Mouse (Mus musculus) heart, adult 18-20 months (tissue): ENCODE data around the gene Unc93b1. TPM values are rescaled to one million over a fixed set of nuclear protein-coding genes. Genes with fewer than 3 reads are reported as not detected.

ENCODE experiments used
- DNase-seq, 2 experiments: peaks; one replicate each; pipeline ENCODE4 v3.0.0; 2021 to 2022; ENCODE audit warnings: mixed read lengths in 1 of 2
- total RNA-seq, 2 experiments: library from RNA; stranded (reverse); gene quantifications; 2 replicates each; pipeline ENCODE4 v1.2.3; 2021

The Unc93b1 gene
- total RNA-seq, 2 experiments from 2014 or later: 17.7 to 23.9 TPM

DNA sequence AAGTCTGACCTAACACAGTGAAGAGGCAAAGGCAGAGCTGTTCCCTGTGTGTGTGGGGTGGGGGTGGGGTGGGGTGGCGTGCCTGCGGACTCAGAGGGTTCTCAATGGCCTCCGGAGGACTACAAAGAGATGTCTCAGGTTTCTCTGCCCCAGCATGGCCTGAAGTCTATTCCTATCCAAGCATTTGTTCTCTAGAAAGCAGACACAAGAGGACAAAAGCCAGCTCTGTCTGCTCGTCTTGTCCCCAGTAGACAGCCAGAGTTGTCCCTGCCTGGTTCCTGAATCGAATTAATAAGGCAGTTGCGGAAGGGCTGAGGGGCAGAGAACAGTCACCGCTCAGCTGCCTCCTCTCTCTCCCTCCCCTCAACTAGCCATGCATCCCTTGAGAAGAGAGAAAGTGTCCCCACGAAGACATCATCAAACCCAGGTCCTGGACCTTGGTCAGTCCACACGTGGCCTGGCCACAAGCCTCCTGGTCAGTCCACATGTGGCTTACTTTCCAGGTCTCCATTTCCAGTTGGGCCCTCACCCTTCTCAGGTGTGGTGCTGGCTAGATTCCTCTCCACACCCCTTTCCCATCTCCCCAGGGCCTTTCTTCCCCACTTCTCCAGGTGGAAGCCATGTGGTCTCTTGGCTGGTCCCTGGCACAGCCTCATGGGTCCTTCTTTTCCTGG lies 48.7 kb downstream of the Unc93b1 start:
- DNase-seq: no peak

DNA sequence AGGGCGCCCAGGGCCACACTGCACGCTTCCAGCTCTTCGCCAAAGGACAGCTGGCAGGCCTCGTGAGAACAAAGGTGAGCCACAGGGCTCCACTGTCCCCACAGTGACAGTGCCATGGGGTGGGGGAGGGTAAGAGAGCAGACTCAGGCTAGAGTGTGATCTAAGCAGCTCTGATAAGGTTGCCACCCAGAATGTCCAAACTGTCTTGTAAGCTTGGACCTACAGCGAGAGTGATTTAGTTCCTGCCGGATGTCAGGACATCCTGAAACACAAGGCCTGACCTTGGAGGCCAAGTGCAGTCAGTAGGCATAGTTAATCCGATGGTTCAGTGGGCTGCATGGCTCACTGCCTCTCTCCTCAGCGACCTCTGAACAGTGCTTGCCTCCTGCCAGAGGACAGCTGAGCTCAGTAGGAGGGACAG lies 50.3 kb downstream of the Unc93b1 start:
- DNase-seq: peak; percentile 74 to 75

DNA sequence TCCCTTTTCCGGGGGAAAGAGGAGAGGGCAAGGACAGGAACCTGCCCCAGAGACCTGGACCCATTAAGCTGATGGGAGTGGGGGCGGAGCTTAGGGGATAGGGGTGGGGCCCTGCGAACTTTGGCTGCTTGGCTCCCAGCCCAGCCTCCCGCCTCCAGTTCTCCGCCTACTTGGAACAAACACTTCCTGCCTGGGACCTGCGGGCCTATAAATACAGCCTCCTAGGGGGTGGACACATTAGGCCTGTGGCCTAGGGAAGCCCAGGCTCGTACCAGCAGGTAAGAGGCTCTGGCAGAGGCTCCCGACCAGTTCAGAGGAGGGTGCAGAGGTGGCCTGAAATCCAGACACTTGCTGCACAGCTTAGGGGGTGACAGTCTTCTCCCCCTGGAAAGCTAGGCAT lies 51.3 kb downstream of the Unc93b1 start, which contains the start of gene Acy3:
Gene Acy3, plus strand, starts transcription at position 237 of the 400 bp plus-strand sequence.
- DNase-seq: peak; percentile 90 to 93

DNA sequence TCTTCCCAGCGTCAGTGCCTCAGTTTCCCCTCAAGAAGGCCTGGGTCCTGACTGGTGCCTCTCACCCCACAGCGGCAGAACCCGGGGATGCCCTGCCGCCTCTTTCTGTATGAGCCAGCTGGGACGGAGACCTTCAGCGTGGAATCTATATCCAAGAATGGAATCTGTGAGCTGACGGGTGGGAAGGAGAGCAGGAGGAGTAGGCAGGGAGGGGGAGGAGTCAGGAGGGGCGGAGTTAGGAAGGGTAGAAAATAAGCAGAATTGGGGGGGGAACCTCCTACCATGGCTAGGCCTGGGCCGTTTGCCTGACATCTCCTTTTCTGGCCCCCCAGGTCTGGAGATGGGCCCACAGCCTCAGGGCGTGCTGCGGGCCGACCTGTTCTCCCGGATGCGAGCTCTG lies 53.1 kb downstream of the Unc93b1 start:
- DNase-seq: no peak

DNA sequence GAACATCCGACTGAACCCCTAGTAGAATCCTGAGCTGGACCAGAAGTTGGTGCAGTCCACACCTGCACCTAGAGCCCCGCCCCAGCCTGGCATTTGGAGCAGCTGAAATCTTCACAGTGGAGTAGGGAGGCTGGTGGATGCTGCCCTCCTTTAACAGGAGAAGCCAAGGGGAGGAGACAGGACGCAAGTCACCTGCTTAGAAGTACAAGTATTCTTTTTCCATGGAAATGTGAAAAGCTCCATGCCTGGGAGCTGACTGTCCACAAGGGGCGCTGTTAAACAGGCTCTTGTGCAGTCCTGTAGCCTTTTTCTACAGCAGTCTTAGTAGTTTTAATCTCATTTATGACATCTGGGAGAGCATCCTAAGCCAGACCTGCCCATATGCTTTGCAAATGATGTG lies 53.8 kb downstream of the Unc93b1 start:
- DNase-seq: no peak

DNA sequence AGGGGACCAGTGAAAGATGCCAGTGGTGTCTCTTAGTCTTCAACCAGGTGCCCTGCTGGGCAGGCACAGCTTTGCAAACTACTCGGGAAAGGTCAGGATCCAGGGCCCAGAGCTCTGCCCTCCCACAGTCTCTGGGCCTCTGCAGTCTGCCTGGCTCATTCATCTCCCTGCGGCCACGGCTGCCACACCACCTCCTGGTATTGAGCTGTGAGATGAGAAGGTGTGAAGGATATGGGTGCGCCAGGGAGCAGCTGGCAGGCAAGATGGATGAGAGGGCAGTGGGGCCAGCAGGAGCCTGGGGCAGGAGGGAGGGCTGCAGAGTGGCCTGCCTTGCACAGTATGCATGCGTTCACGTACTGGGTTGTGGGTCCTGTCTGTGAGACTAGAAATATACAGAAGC lies 55.8 kb downstream of the Unc93b1 start:
- DNase-seq: no peak

DNA sequence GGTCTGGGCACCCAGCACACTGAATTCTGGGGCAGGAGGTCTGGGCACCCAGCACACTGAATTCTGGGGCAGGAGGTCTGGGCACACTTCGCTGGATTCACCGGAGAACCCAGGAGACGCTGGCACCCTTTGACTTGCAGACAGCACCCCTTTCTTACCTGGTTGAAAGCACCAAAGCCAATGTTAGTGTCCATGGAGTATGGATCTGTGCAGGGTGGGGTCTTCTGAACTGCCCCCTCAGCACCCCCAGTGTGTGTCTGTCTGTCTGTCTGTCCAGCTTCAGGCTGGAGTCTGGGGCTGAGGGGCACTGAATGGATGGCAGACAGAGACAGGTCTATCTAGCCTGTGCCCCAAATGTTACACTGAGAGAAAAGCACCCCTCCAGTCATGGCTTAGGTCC lies 56.6 kb downstream of the Unc93b1 start:
- DNase-seq: no peak

DNA sequence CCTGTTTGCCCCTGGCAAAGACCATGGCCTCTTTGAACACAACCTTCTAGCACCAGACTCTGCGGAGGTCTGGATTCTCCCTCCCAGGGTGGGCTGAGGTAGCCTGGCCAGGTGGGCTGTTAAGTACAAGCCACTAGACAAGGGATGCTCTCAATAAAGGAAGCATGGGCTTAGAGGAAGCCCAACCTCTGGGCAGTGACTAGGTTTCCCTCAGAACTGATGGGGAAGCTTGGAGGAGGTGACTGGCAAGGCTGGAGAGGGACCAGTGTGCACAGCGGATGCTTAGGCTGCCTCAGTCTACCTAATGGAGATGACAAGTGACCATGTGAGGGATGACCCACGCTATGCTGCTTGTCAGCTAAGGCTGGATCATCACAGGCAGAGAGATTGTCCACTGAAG lies 57.0 kb downstream of the Unc93b1 start:
- no peak for DNase-seq

DNA sequence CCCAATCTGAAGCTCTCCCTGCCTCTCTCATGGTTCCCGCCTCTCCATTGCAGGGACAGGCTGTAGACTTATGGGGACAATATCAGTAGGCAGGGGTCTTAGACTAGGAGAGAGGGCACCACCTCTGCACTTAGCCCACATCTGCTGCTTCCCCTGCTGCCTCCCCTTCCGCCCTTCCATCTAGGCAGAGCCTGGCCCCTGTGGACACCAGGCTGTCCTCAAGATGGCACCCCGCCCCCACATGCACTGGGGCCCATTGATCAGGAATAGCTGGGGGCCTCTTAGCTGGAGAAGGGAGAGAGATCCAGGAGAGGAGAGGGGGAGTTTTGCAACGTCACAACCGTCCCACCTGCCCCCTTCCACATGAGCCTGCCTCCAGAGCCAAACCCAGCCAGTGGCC lies 57.4 kb downstream of the Unc93b1 start, which contains the start of gene Tbx10:
Gene Tbx10, plus strand, starts transcription at position 337 of the 400 bp plus-strand sequence.
- no peak for DNase-seq

DNA sequence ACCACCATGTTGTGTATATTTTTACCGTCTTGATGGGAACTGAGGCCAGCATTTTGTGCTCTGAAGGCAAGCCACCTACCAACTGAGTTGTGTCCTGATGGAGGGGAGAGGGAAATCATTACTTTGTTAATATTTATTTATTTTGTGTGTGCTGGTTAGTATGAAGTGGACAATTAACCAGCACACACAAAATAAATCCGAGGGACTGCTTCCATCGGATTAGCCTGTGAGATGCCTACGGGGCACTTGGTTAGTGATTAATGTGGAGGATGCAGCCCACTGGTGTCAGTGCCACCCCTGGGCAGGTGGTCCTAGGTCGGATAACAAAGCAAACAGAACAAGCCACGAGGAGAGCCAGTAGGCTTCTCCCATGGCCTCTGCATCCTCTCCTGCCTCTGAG lies 59.9 kb downstream of the Unc93b1 start:
- DNase-seq: no peak

DNA sequence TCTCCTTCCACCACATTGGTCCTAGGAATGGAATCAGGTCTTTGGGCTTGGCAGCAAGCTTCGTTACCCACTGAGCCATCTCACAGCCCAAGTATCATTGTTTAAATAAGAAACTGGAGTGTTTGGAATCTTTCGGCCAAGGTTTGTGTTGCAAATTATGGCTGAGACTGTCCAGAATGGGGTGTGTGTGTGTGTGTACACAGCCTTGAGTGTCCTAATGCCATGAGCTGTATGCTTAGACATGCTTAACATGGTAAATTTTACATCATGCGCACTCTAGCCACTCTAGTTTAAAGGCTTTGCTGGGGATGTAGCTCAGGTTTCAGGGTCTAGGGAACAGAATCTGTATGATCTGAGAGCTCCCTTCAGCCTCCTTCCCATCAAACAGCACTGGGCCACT lies 60.5 kb downstream of the Unc93b1 start:
- no peak for DNase-seq

DNA sequence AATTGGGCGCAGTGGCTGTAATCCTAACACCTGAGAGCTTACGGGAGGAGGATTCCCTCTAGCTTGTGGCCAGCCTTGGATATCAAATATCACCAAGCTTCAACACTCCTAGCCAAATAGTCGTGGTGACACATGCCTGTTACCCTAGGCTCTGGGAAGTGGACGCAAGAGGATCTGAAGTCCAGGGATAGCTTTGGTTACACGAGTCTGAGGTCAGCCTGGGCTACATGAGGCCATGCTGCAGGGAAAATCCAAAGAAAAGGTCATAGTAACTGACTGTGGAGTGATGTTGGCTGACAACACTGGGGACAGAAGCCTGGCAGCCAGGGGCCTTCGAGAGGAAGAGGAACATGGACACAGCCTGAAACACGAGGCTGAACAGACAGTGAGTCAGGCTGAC lies 61.1 kb downstream of the Unc93b1 start:
- DNase-seq: no peak

DNA sequence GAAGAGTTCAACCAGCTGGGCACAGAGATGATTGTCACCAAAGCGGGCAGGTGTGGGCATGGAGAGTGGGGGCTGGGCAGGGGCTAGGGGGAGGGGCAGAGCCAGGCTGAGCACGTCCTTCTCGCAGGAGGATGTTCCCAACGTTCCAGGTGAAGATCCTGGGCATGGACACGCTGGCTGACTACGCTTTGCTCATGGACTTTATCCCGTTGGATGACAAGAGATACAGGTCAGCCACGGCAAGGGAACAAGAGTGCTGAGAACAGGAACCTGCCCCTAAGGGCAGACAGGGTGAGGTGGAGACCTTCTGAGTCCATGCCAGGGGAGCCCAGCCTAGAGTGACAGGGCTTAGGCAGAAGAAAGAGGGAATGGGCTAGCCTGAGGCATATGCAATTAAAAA lies 61.8 kb downstream of the Unc93b1 start:
- DNase-seq: no peak

DNA sequence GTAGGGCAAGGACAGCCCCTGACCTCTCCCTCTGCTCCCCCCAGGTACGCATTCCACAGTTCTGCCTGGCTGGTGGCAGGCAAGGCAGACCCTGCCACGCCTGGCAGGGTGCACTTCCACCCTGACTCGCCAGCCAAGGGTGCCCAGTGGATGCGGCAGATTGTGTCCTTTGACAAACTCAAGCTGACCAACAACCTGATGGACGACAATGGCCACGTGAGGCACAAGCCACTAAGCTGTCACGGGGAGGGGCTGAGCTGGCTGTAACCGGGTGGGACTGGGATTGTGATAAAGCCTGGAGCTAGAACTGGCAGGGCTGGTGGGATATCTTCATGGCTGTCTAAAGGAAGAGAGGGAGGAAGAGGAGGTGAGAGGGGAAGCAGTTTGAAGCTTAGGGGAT lies 62.2 kb downstream of the Unc93b1 start:
- DNase-seq: no peak

DNA sequence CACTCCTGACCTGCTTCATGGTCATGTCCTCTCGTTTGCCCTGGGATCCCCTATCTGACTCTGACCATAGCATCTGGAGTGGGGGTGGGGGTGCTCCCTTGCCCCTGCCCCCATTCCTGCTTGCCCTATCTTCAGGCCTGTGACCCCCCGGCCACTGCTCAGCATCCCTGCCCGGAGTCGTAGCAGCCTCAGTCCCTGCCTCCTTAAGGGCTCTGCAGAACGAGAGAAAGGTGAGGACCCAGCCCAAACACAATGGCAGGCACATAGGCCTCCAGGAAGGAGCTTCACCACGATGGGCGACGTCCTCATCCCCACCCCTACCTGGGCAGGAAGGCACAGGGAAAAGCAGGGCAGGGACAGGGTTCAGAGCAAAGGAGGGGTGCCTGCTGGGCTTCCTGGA lies 63.3 kb downstream of the Unc93b1 start:
- no peak for DNase-seq

Other genes with a start within 250 kb of the Unc93b1 start
- gene Lrp5, start 248.6 kb upstream of the Unc93b1 start, total RNA-seq: 10 to 100 TPM; 46.5 to 49.3 TPM
- 1 to 10 TPM; 5.5 to 8.3 TPM for gene 1810055G02Rik, start 226.9 kb upstream of the Unc93b1 start, total RNA-seq
- gene Kmt5b, start 167.8 kb upstream of the Unc93b1 start, total RNA-seq: 10 to 100 TPM; 27.2 to 29.3 TPM
- gene Chka, start 83.4 kb upstream of the Unc93b1 start, total RNA-seq: 10 to 100 TPM; 11.8 to 15.5 TPM
- gene Tcirg1, start 28.1 kb upstream of the Unc93b1 start, total RNA-seq: 1 to 10 TPM; 8.0 to 9.2 TPM
- 100 to 1,000 TPM; 489 to 502 TPM for gene Ndufs8, start 22.4 kb upstream of the Unc93b1 start, total RNA-seq
- 1 to 10 TPM; 1.3 to 2.0 TPM for gene Aldh3b1, start 5.4 kb upstream of the Unc93b1 start, total RNA-seq
- under 1 TPM; 0.28 to 0.30 TPM for gene Aldh3b3, start 23.5 kb downstream of the Unc93b1 start, total RNA-seq
- gene Aldh3b2, start 37.1 kb downstream of the Unc93b1 start, total RNA-seq: under 1 TPM; 0.22 to 0.98 TPM
- 10 to 100 TPM; 24.3 to 28.5 TPM for gene Acy3, start 51.4 kb downstream of the Unc93b1 start, total RNA-seq
- not detected for gene Tbx10, start 57.6 kb downstream of the Unc93b1 start, total RNA-seq
- gene Nudt8, start 65.4 kb downstream of the Unc93b1 start, total RNA-seq: 100 to 1,000 TPM; 162 to 166 TPM
- 1 to 10 TPM in 1 of 2 experiments, under 1 TPM in 1; 0.84 to 1.1 TPM for gene Gm49405, start 65.4 kb downstream of the Unc93b1 start, total RNA-seq
- gene Doc2g, start 68.1 kb downstream of the Unc93b1 start, total RNA-seq: 100 to 1,000 TPM; 241 to 281 TPM
- 1,000 to 10,000 TPM; 1,128 to 1,150 TPM for gene Ndufv1, start 77.6 kb downstream of the Unc93b1 start, total RNA-seq
- 100 to 1,000 TPM; 350 to 400 TPM for gene Gstp1, start 102.8 kb downstream of the Unc93b1 start, total RNA-seq
- 100 to 1,000 TPM; 123 to 134 TPM for gene Gstp2, start 110.8 kb downstream of the Unc93b1 start, total RNA-seq
- gene Gstp3, start 124.4 kb downstream of the Unc93b1 start, total RNA-seq: not detected
- not detected for gene Cabp2, start 146.4 kb downstream of the Unc93b1 start, total RNA-seq
- gene Cdk2ap2, start 162.0 kb downstream of the Unc93b1 start, total RNA-seq: 10 to 100 TPM; 34.5 to 37.8 TPM
- 10 to 100 TPM; 16.1 to 21.2 TPM for gene Pitpnm1, start 164.8 kb downstream of the Unc93b1 start, total RNA-seq
- gene Aip, start 190.7 kb downstream of the Unc93b1 start, total RNA-seq: 10 to 100 TPM; 62.1 to 63.2 TPM
- gene Gpr152, start 204.6 kb downstream of the Unc93b1 start, total RNA-seq: under 1 TPM in 1 of 2 experiments, not detected in 1; 0.08 TPM
- gene Cabp4, start 208.8 kb downstream of the Unc93b1 start, total RNA-seq: under 1 TPM; 0.12 to 0.13 TPM
- 10 to 100 TPM; 38.3 to 47.6 TPM for gene Coro1b, start 213.4 kb downstream of the Unc93b1 start, total RNA-seq
- gene Ptprcap, start 218.4 kb downstream of the Unc93b1 start, total RNA-seq: 1 to 10 TPM in 1 of 2 experiments, under 1 TPM in 1; 0.69 to 8.4 TPM
- 10 to 100 TPM; 13.1 to 17.1 TPM for gene Rps6kb2, start 228.2 kb downstream of the Unc93b1 start, total RNA-seq
- gene Carns1, start 240.3 kb downstream of the Unc93b1 start, total RNA-seq: 10 to 100 TPM; 28.3 to 30.5 TPM